In genomic region chr6:72689046-72689445, GRCm38 (mm10) we compare ENCODE assay signal across 13 mouse cellular contexts.
"Had no signal": no experiment of that assay in that cellular context is flagged by ENCODE, and none has a peak within 500 bp of the region (broad histone marks: within the 10 kb centered on the region; RNA-seq: fewer than 3 reads in every experiment).

No protein-coding gene starts in this region.

- H3K4me3 ChIP-seq: kidney, embryonic 15.5 days; midbrain, embryonic 10.5 days; midbrain, embryonic 15.5 days had no signal

- ATAC-seq: midbrain, embryonic 15.5 days had no signal

- H3K4me2 ChIP-seq: kidney, embryonic 15.5 days; lung, embryonic 14.5 days; midbrain, embryonic 15.5 days had no signal

- H3K27me3 ChIP-seq: kidney, embryonic 15.5 days; midbrain, embryonic 15.5 days had no signal

- DNase-seq: kidney, adult 18-20 months; kidney, postnatal 14 days; left cerebral cortex, postnatal 4 days; lung, embryonic 14.5 days; lung, postnatal 4 days; right cerebral cortex, adult 18-20 months; right cerebral cortex, postnatal 25 days; thymus, postnatal 14 days had no signal

- H3K27ac ChIP-seq: liver, embryonic 14.5 days; midbrain, embryonic 10.5 days; midbrain, embryonic 15.5 days; stomach, postnatal 0 days had no signal

- H3K9me3 ChIP-seq: kidney, embryonic 15.5 days; midbrain, embryonic 10.5 days; midbrain, embryonic 15.5 days had no signal

- H3K9ac ChIP-seq: kidney, embryonic 15.5 days; liver, embryonic 14.5 days; lung, embryonic 14.5 days; midbrain, embryonic 15.5 days had no signal

- H3K36me3 ChIP-seq: kidney, embryonic 15.5 days; midbrain, embryonic 15.5 days had no signal

- H3K4me1 ChIP-seq: midbrain, embryonic 15.5 days had no signal
